Mouse (Mus musculus) embryonic facial prominence, embryonic 12.5 days (tissue): Measurements from ENCODE around the gene Capn12. TPM values are rescaled to one million over a fixed set of nuclear protein-coding genes. Genes with fewer than 3 reads are reported as not detected.
"Not testable (repeated sequence)": the region's sequence is repeated elsewhere in the genome, so short reads cannot be mapped to it uniquely, and the experiment has no call there.

Source experiments
- ATAC-seq: fragments of 200-750 bp; cut with Nextera tagmentation; 2 replicates; pipeline ENCODE4 v1.8.0; 2017; ENCODE audit not compliant: insufficient number of reproducible peaks, insufficient read depth, low FRiP score, low TSS enrichment
- H3K27ac ChIP-seq: fragments of 300-500 bp; sonication (generic); 2 replicates; pipeline ENCODE4 v1.5.1; 2016; ENCODE audit warnings: mild to moderate bottlenecking
- H3K27me3 ChIP-seq: fragments of 300-500 bp; sonication (generic); 2 replicates; pipeline ENCODE4 v1.6.1; 2016; ENCODE audit warnings: mild to moderate bottlenecking, moderate library complexity
- H3K36me3 ChIP-seq: fragments of 300-500 bp; sonication (generic); 2 replicates; pipeline ENCODE4 v1.6.1; 2016; ENCODE audit warnings: mild to moderate bottlenecking
- H3K4me1 ChIP-seq: fragments of 300-500 bp; sonication (generic); 2 replicates; pipeline ENCODE4 v1.6.1; 2016
- H3K4me2 ChIP-seq: fragments of 300-500 bp; sonication (generic); replicated peaks from 2 replicates; pipeline ENCODE4 v1.6.1; 2016; ENCODE audit warnings: mild to moderate bottlenecking, moderate library complexity
- H3K4me3 ChIP-seq: fragments of 300-500 bp; sonication (generic); 2 replicates; pipeline ENCODE4 v1.5.1; 2016; ENCODE audit warnings: mild to moderate bottlenecking
- H3K9ac ChIP-seq: fragments of 300-500 bp; sonication (generic); 2 replicates; pipeline ENCODE4 v1.6.1; 2016; ENCODE audit warnings: mild to moderate bottlenecking, moderate library complexity
- H3K9me3 ChIP-seq: fragments of 300-500 bp; sonication (generic); 2 replicates; pipeline ENCODE4 v1.6.1; 2016; ENCODE audit warnings: mild to moderate bottlenecking, moderate library complexity
- WGBS: fragments of 180-500 bp; shearing (Covaris S2); methylation state at CpG from one replicate; pipeline ENCODE4 v1.1.7; 2016; 5-methylcytosine and 5-hydroxymethylcytosine counted together
- polyA plus RNA-seq: library from polyadenylated mRNA; unstranded; fragments of >200 nt; fragmentation: Nextera tagmentation; extraction: Ambion mirVana; gene quantifications from 2 replicates; pipeline ENCODE4 v1.2.1, GENCODE M21; 2016

Gene Capn12
- polyA plus RNA-seq, 1 experiment from 2014 or later = 0.26 TPM

DNA sequence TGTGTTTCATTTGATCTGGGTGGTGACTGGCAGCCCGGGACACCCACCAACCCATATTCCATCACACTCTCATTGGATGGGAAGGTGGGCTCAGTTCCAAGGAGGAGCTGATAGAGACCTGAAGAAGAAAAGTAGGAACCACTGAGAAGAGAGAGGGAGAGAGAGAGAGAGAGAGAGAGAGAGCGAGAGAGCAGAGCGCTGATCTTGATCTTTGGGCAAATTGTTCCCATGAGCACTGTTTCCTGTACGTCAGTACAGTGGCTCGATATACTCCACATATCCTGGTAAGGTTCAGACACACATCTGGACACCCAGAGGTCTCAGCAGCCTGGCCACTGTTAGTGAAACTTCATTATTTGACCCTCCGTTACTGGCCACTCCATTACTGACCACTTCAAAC is 17.7 kb upstream of the Capn12 start, which contains the start of gene Lgals7:
Lgals7 (plus strand) TSS at position 314 of the 400 bp plus-strand sequence.
- 72% methylated on average over 6 of the region's 6 CpGs for WGBS
- Histone ChIP-seq H3K9ac (no peak within 1 kb of the TSS), H3K4me1 (0 out of 2 replicates have a peak, but pooled peaks cover 9% of the 10 kb centered on the region), H3K27ac (no peak within 1 kb of the TSS), H3K4me2 (no peak within 1 kb of the TSS), H3K9me3 (0 out of 2 replicates have a peak, but pooled peaks cover 3% of the 10 kb centered on the region), H3K27me3 (no peaks in the 10 kb centered on the region), H3K4me3 (no peak within 1 kb of the TSS), H3K36me3 (no peaks in the 10 kb centered on the region)
- no peak for ATAC-seq

GRCm38 (mm10) chr7:28864288-28864750 is 16.9 kb upstream of the Capn12 start:
- Histone ChIP-seq H3K4me2 (no peak overlapping the region), H3K4me1 (0 out of 2 replicates have a peak, but pooled peaks cover 9% of the 10 kb centered on the region), H3K9me3 (no peaks in the 10 kb centered on the region), H3K27ac (no peak overlapping the region), H3K9ac (no peak overlapping the region), H3K27me3 (no peaks in the 10 kb centered on the region), H3K4me3 (no peak overlapping the region), H3K36me3 (no peaks in the 10 kb centered on the region)
- ATAC-seq = no peak
- WGBS = 31% methylated on average over 9 of the region's 9 CpGs

DNA sequence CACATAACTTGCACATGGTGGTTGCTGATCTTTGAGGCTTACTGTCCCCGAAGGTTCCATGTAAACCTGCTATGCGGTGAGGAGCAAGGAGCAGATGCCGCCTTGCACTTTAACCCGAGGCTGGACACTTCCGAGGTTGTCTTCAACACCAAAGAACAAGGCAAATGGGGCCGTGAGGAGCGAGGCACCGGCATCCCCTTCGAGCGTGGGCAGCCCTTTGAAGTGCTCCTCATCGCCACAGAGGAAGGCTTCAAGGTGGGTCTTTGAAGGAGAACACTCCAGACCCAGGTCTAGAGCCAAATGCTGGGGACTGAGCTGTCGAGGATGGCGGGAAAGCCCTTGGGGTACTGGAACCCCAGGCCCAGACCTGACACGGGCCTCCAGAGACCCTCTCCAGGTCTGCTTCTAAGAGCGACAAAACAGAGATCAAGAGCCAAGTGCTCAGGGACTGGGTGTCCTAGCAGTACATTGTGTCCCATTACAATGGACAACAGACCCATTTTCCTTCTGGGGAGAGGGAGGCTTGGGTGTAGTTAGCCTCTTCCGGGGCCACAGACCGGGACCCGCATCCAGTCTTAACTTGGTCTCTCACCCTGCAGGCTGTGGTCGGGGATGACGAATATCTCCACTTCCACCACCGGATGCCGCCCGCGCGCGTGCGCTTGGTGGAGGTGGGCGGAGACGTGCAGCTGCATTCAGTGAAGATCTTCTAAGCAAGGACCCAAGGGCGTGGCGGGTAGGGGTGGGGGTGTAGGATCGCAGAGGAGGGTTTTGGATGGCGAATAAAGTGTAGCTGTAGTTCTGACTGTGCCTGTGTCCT is 15.5 kb upstream of the Capn12 start:
- H3K4me2 ChIP-seq = peak overlapping the region; percentile 39
- no peak overlapping the region for H3K27ac ChIP-seq
- 42% methylated on average over 33 of the region's 33 CpGs for WGBS
- H3K4me1 ChIP-seq = 0 out of 2 replicates have a peak, but pooled peaks cover 9% of the 10 kb centered on the region
- H3K9me3 ChIP-seq = no peaks in the 10 kb centered on the region
- ATAC-seq = peak; percentile 64; the same call in 1 of the 2 replicates
- no peaks in the 10 kb centered on the region for H3K36me3 ChIP-seq
- no peak overlapping the region; the same call in 1 of the 2 replicates for H3K9ac ChIP-seq
- H3K4me3 ChIP-seq = 0 out of 2 replicates have a peak overlapping the region, but pooled peaks have one; percentile 9
- no peaks in the 10 kb centered on the region for H3K27me3 ChIP-seq

DNA sequence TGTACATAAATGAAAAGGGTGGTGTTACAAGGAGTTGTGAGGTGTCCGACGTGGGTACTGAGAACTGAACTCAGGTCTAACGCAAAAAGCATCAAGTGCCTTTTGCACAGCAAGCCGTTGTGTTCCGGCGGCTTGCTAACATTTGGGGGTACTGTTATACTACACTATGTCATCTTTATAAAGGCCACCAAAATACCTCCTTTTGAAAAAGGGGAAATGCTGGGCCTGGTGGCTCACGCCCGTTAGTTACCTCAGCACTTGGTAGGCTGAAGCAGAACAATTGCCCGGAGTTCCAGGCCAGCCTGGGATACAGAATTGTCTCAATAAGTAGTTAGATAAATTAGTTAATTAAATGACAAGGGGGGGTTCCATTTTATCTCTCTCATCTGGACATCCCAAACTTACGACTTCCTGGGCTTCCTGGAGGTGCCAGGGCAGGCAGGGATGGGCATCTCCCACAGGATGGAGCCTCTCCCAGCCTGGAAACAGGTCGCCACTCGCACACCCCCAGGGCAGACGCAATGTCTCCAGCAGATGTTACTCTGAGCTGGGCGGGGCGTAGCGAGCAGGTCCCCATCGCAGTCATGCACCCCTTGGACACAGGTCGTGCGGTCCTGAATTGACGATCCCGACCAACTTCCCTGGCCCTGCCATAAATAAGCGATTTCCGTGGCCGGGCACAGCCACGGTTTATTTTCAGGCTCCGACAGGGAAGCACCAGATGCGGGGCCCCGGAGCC is 14.3 kb upstream of the Capn12 start:
- no peak overlapping the region for H3K4me3 ChIP-seq
- no peaks in the 10 kb centered on the region for H3K9me3 ChIP-seq
- H3K36me3 ChIP-seq = no peaks in the 10 kb centered on the region
- no peaks in the 10 kb centered on the region for H3K27me3 ChIP-seq
- no peak overlapping the region for H3K27ac ChIP-seq
- H3K9ac ChIP-seq = no peak overlapping the region
- no peak overlapping the region for H3K4me2 ChIP-seq
- 89% methylated on average over 28 of the region's 28 CpGs for WGBS
- H3K4me1 ChIP-seq = 0 out of 2 replicates have a peak, but pooled peaks cover 9% of the 10 kb centered on the region
- ATAC-seq = no peak

- H3K36me3 ChIP-seq, H3K9me3 ChIP-seq, H3K4me1 ChIP-seq, H3K4me2 ChIP-seq, H3K27me3 ChIP-seq, H3K4me3 ChIP-seq, H3K27ac ChIP-seq, H3K9ac ChIP-seq, ATAC-seq: not testable (repeated sequence)
- 30% methylated on average over 23 of the region's 23 CpGs for WGBS
These were observed 13.5 kb upstream of the Capn12 start for GRCm38 (mm10) chr7:28867508-28868340.

DNA sequence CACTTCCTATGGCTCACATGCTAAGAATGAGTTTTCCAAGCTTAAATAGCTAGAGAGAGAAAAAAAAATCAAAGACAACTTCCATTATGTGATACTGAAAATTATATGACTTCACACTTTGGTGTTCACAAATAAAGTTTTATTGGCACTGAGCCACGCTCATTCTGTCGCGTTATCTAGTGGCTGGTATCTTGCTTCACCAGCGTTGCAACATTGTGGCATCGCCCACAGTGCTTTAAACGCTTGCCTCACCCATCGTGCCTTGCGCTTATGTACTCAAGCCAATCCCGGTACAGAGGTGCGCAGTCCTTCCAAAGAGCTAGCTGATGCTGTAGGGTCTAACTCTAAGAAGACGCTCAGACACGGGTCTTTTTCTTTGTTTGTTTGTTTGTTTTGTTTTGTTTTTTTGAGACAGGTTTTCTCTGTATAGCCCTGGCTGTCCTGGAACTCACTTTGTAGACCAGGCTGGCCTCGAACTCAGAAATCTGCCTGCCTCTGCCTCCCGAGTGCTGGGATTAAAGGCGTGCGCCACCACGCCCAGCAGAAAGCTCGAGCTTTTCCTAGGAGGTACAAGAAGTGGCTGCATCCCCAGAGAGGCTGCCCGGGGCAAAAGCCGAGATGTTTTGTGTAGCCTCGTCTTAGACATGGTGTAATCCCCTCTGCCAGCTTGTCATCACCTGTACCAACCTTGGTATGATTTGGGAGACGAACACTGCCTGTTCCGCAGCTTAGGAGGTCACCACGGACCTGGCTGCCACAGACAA is 10.1 kb upstream of the Capn12 start:
- Histone ChIP-seq H3K36me3 (no peaks in the 10 kb centered on the region), H3K9ac (no peak overlapping the region), H3K4me2 (no peak overlapping the region), H3K4me3 (no peak overlapping the region), H3K9me3 (no peaks in the 10 kb centered on the region), H3K27ac (no peak overlapping the region), H3K4me1 (0 out of 2 replicates have a peak, but pooled peaks cover 3% of the 10 kb centered on the region), H3K27me3 (no peaks in the 10 kb centered on the region)
- no peak for ATAC-seq
- WGBS = 89% methylated on average over 24 of the region's 24 CpGs

DNA sequence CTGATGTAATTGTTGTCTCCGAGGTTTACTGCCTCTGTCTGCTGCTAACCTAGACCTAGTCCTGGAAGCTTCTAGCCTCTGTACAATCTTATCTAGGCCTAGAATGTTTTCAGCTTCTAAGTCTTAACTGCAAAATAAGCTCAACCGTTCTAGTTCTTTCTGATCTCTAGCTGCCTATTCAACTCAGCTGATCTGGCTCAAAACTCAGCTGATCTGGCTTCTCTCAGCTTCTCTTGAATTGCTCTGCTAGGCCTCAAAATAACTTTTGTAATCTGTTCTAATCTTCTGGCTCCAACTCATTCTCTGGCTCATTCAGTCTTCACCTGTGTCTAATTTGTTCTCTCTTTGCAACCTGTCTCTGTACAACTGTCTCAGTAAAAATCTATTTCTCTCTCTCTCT is 6.7 kb upstream of the Capn12 start:
- 47% methylated on average over 2 of the region's 2 CpGs for WGBS
- no peaks in the 10 kb centered on the region for H3K36me3 ChIP-seq
- no peaks in the 10 kb centered on the region for H3K9me3 ChIP-seq
- H3K4me1 ChIP-seq = 0 out of 2 replicates have a peak, but pooled peaks cover 3% of the 10 kb centered on the region
- H3K9ac ChIP-seq = no peak overlapping the region
- no peak overlapping the region for H3K4me2 ChIP-seq
- H3K4me3 ChIP-seq = no peak overlapping the region
- ATAC-seq = no peak
- no peaks in the 10 kb centered on the region for H3K27me3 ChIP-seq
- H3K27ac ChIP-seq = no peak overlapping the region

- H3K36me3 ChIP-seq = no peaks in the 10 kb centered on the region
- H3K9me3 ChIP-seq = no peaks in the 10 kb centered on the region
- no peak overlapping the region for H3K27ac ChIP-seq
- H3K4me3 ChIP-seq = no peak overlapping the region
- 0 out of 2 replicates have a peak, but pooled peaks cover 3% of the 10 kb centered on the region for H3K4me1 ChIP-seq
- H3K4me2 ChIP-seq = no peak overlapping the region
- H3K9ac ChIP-seq = no peak overlapping the region
- WGBS = 59% methylated on average over 4 of the region's 4 CpGs
- no peaks in the 10 kb centered on the region for H3K27me3 ChIP-seq
- no peak for ATAC-seq
These were observed 5.1 kb upstream of the Capn12 start for GRCm38 (mm10) chr7:28876099-28876498.

DNA sequence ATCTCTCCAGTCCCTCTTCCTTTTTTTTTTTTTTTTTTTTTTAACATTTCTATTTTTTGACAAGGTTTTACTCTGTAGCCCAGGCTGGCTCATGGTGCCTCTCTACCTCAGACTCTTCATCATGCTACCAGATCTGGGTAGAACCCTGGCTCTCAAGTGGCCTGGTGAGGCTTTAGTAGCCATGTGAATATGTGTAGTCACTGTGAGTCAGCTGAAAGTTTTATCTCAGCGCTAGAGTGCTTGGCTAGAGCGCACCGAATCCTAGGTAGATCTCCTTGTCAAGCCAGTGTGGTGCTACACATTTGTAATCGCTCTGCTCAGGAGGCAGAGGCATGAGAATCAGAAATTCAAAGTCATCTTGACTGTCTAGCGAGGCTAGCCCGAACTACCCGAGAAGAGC is 4.1 kb upstream of the Capn12 start:
- WGBS = 87% methylated on average over 7 of the region's 7 CpGs
- no peak for ATAC-seq
- H3K4me3 ChIP-seq = no peak overlapping the region
- H3K4me2 ChIP-seq = no peak overlapping the region
- H3K36me3 ChIP-seq = no peaks in the 10 kb centered on the region
- H3K27ac ChIP-seq = no peak overlapping the region
- no peaks in the 10 kb centered on the region for H3K9me3 ChIP-seq
- H3K4me1 ChIP-seq = peaks cover 5% of the 10 kb centered on the region; the same call in 1 of the 2 replicates
- no peaks in the 10 kb centered on the region for H3K27me3 ChIP-seq
- H3K9ac ChIP-seq = no peak overlapping the region

GRCm38 (mm10) chr7:28877856-28878255 is 3.4 kb upstream of the Capn12 start:
- no peak overlapping the region for H3K4me3 ChIP-seq
- H3K9ac ChIP-seq = no peak overlapping the region
- ATAC-seq = no peak
- no peaks in the 10 kb centered on the region for H3K36me3 ChIP-seq
- WGBS = 77% methylated on average over 4 of the region's 4 CpGs
- no peaks in the 10 kb centered on the region for H3K9me3 ChIP-seq
- no peak overlapping the region for H3K4me2 ChIP-seq
- peaks cover 5% of the 10 kb centered on the region; the same call in 1 of the 2 replicates for H3K4me1 ChIP-seq
- H3K27me3 ChIP-seq = no peaks in the 10 kb centered on the region
- no peak overlapping the region for H3K27ac ChIP-seq
